Mouse (Mus musculus) mesoderm, embryonic 11.5 days (tissue): ENCODE data around the gene Fgfr2.

ENCODE experiments used
- DNase-seq: peaks from one replicate; pipeline ENCODE4 v3.0.0-alpha.2; 2012; ENCODE audit warnings: low read depth, low spot score

Gene Fgfr2

DNA sequence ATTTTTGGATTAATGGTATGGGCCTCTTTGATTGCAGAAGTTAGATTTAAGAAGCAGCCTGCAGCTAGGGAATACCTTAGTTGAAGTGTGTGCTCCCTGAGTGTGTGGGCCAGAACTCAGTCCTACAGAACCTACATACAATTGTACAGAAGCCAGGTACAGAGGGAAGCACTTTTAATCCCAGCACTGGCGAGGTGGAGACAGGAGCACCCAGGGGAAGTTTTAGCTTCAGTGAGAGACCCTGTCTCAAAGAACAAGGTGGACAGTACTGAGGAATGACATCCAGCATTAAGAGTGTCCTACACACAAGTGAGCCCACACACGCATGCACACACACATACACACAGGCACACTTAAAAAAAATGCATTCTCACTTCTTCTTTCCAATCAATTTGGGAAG is 2545.1 kb downstream of the Fgfr2 start:
- DNase-seq: no peak

DNA sequence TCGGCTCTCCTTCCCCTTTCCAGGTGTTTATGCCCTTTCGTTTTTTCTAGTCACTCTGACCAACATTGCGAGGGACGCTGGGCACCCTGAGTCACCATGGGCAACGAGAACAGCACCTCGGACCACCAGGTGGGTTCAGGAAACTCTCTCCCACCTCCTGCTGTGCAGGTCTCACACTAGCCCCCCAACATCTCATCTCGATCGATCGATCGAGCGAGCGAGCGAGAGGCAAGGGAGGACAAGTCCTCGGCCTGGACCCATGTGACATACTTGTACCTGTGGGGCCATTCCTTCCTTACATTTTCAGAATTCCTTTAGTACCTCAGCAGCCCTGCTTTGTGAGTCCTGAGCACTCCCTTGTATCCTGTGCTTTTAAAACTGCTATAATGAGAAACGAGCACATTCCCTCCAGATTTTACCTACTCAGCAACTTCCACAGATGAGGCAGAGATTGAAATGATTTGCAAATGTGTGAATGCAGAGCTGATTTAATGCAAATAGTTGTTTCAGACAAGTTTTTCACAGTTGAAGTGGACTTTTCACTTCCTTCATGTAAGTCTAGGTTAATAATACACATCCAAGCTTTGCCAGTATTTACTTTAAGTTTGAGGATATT is 2545.7 kb downstream of the Fgfr2 start, which contains the start of gene Tacc2:
Tacc2 (plus strand) TSS at position 51 of the 616 bp plus-strand sequence.
- DNase-seq: no peak

GRCm38 (mm10) chr7:130576981-130577380 is 2546.2 kb downstream of the Fgfr2 start:
- no peak for DNase-seq

DNA sequence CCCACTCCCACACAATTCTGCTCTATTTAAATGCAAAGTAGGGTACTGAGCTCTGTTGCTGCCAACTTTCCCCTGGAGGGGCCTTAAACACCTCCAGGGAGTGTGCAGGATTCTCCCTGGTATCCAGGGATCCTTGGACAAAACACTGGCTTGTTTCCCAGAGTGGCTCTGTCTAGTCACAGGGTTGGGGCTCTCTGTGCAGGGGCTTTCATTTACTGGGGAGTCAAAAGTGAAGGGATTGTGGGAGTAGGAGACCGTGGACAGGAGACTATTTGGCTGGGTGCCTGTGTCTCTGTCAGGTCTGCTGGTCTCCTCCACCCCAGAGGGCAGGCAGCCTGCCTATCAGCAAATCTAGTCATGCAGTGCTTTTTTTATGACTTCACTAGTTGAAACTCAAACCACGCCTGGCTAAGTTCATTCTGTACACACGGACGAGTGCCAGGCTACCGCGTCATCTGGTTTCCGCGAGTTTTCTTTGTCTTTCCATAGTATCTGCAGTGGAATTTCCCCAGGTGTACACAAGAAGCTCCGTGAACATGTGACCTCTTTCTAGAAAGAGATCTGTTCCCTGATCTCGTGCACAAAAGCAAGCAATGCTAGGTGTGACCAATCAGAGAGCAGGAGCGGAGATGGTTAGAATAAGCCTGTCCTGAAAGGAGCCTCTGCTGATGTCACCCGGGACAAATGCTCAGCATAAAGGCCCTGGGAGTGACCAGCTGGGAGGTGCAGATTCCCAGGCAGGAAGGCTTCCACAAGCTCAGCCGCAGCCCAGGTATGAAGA is 2548.7 kb downstream of the Fgfr2 start:
- DNase-seq: no peak

GRCm38 (mm10) chr7:130573746-130574145 is 2549.4 kb downstream of the Fgfr2 start:
- no peak for DNase-seq

- no peak for DNase-seq
Measured at GRCm38 (mm10) chr7:130572821-130573220, 2550.3 kb downstream of the Fgfr2 start, which contains the start of gene Nsmce4a. Nsmce4a (minus strand) TSS chr7:130573118.

DNA sequence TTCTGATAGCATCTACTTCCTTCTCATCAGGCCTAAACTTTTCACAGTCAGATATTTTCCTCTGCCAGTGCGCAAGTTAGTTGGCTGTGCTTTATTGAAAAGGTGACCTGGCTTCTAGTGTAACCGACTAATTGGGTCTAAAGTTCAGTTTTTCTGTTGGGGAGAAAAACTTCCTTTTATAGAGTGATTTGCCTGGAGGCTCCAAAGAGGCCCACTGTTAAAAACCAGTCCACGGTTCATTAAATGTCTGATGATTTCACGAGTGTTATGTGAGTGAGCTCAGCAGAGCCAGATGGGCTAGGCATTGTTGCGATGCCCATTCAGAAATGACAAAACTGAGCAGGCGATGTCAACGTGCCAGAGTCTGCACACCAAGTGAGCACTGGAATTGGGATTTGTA is 2552.7 kb downstream of the Fgfr2 start:
- no peak for DNase-seq

DNA sequence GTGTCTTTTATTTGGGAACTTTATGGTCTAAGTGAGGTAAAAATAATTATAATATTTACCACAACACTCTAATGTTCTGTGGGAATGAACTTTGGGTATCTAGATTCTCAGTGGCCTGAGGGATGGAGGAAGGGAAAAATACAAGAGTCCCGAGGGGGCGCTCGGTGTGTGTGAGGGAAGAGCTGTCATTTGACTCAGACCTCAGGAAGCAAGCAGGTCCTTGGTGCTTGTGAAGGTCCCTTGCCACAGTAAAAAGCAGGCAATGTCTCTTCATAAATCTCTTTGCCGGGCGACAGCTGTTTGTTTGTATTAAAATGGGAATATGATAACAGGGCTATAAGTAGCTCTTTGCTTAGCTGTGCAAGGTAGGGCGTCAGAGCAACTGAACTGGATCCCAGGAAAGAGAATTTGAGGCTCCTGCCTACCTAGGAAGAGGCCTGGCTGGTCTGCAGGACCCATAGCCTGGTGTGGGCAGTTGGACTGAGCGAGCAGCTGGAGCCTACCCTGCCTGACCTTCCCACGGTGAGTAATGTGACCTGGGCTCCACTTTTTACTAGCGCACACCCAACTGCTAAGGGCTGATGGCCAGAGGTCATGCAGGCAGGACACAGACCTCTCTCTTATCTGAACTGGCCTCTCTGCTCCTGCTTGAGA is 2554.2 kb downstream of the Fgfr2 start:
- no peak for DNase-seq

DNA sequence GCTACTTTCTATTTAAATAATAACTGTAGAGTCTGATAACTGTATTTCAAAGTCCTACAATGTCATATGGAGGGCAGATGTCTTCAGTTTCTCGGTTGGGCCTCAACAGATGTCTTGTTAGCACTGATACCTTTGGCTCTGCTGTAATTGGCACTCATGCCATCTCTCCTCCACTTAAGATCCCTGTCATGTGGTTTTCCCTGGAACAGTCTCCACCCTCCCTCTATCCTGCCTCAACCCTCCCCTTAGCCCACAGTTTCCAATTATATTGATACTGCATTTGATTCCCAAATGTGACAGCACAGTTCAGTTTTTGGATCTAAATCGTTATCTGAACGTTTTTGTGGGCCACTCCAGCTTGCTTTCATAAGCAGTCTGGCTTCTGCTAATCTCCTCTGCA is 2558.6 kb downstream of the Fgfr2 start:
- DNase-seq: no peak

DNA sequence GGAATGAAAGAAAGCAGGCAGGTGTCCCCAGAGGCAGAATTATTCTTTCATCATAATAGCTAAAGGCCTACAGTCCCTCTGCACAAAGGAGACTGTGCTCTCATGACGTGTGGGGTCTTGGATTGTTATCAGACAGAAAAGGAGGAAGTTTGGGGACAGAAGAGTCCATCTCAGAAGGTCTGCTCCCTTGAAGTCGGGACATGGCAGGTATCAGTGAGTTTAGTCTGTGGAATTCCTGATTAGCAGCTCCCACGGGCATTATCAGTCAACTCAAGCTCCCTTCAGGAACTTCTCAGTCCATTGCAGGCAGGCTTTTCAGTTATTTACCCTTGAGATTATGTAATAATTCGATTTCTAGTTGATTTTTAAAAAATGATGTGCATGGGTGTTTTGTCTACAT is 2559.3 kb downstream of the Fgfr2 start:
- DNase-seq: no peak

DNA sequence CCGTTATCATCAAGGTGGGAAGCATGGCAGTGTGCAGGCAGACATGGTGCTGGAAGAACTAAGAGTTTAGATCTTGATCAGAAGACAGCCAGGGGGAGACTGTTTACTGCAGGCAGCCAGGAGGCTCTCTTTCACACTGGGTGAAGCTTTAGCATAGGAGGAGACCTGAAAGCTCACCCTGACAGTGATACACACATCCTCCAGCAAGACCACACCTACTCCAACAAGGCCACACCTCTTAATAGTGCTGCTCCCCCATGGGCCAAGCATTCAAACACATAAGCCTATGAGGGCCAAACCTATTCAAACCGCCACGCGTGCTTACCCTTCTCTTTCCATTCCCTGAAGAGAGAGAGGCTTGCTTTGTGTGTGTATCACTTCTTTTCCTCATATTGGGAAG is 2559.9 kb downstream of the Fgfr2 start:
- no peak for DNase-seq

DNA sequence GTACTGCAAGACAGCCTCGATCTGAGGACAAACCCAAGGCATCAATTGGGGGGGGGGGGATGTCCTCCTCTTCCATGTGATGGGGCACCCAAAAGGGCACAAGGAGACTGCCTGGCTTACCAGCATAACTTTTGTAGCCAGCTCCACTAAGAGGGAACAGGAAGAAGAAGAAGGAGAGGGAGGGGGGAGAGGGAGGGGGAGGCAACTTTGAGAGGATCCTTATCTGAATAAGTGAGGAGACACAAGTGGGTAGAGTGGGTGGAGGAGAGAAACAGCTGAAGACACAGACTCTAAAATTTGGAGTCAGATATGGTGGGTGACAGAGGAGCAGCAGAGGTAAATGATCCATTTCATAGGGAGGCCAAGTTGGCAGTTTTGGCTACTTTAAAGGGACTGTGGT is 2562.2 kb downstream of the Fgfr2 start:
- DNase-seq: no peak

DNA sequence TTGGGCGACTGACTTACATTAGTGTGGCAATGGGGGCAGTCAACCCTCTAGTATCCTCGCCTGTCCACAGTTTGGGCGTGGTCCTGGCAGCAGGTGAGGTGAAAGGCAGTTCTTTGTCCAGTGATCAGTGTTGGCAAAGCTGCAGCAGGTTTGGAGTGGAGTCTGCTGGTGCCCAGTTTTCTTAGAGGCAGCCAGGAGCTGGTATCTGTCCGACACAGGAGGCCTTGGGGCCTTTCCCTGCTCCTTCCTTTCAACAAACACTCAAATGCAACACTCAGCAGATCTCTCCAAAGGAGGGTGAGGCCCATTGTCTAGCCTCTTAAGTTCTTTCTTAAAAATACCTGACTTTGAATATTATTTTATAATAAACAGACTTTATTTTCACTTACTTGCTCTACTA is 2564.6 kb downstream of the Fgfr2 start:
- DNase-seq: no peak

- DNase-seq: no peak
Measured at GRCm38 (mm10) chr7:130555597-130555996, 2567.6 kb downstream of the Fgfr2 start.

DNA sequence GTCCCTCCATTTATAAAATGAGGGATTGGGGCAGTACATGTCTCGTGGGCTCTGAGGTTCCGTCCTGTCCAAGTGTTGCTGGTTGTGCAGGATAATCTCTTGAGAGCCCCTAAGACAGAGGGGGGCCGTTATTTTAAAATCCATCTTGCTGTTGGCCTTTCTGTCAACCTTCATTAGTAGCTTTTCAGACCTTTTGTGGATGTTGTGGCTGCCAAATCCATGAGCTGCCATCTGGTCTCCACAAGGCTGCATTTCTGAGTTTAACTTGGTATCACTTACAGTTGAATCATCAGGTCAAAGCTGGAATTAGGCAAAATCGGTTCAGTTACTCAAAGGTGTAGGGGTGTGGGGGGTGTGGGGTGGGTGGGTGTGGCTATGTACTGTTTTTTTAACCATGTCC is 2569.8 kb downstream of the Fgfr2 start:
- no peak for DNase-seq

DNA sequence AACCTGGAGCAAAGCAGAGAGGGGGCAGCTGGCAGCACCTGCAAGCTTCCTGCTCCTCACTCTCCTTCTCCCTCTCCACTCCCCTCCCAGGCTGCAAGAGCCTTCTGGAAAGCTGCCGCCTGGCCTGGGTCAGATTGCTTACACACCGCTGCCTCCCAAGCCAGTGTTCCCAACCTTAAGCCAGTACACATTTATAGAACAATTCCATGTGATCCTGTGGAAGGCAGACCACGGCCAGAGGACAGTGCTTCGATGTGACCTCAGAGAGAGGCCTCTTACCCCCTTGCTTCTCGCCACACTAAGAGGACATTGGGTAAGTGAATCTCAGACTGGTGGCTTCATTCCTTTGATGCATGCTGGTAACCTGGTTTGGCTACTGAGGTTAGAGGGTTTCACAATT is 2570.4 kb downstream of the Fgfr2 start:
- no peak for DNase-seq

DNA sequence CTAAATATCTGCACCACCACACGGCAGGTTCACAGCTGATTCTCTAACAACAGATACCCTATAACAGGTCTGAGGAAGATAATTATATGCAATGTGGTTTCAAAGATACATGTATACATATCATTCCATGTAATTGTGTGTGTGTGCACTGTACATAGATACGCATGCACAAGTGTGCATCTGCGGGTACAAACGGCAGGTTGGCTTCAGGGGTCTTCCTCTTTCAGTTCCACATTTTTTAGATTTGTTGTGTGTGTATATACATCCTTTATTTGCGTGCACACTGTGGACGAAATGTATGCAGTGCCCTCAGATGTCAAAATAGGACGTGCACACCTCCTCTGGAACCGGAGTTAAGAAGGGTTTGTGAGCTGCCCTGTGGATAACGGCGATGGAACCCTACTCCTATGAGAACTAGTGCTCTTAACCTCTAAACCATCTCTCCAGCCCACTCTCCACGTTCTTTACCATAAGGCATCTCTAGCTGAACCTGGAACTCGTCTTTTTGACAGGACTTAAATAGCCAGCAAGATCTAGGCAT is 2575.4 kb downstream of the Fgfr2 start:
- no peak for DNase-seq

- peak; percentile 91 for DNase-seq
Measured at GRCm38 (mm10) chr7:130546791-130547484, 2576.2 kb downstream of the Fgfr2 start.

DNA sequence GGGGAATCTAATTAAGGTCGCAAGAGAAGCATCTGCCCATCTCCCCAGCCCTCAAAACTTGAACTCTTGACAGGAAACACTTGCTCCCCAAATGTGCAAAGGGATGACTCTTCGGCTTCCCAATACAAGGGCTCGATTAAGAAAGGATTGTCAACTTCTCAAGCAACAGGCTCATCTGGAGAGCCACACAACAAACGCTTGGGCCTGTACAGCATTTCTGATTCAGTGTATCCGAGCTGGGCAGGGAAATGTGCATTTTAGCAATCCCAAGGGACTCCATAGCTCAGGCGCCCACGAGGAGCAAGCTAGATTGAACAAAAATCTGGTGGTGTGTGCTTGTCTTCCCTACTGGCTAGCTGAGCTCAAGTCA is 2576.7 kb downstream of the Fgfr2 start:
- no peak for DNase-seq

- no peak for DNase-seq
Measured at GRCm38 (mm10) chr7:130545893-130546292, 2577.3 kb downstream of the Fgfr2 start.

DNA sequence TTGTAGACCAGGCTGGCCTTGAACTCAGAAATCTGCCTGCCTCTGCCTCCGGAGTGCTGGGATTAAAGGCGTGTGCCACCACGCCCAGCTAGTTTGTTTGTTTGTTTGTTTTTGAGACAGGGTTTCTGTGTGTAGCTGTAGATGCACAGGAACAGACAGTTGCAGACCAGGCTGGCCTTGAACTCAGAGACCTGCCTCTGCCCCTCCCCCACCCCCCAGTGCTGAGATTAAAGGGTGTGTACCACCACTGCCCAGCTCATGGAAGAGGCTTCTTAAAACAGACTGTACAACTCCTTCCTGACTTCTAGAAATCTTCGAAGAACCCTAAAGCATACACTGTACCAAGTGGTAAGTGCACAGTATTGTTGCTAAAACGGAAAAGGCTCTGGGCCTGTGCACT is 2577.7 kb downstream of the Fgfr2 start:
- no peak for DNase-seq

GRCm38 (mm10) chr7:130543181-130543580 is 2580.0 kb downstream of the Fgfr2 start:
- no peak for DNase-seq
